Mouse (Mus musculus) adrenal gland, adult 8-10 months (tissue): ENCODE results near the gene Disp2. TPM values are rescaled to one million over a fixed set of nuclear protein-coding genes. Genes with fewer than 3 reads are reported as not detected.

Source experiments
- total RNA-seq, 4 experiments: library from RNA; stranded (reverse); gene quantifications; 2 replicates each; pipeline ENCODE4 v1.2.4; 2022

Gene Disp2
- total RNA-seq, 4 experiments from 2014 or later = 43.7 to 68.9 (median 51.7) TPM

Other genes with a start within 250 kb of the Disp2 start
- 10 to 100 TPM; 13.2 to 29.5 (median 19.2) TPM for gene Bmf, start 230.0 kb upstream of the Disp2 start, total RNA-seq
- gene Bub1b, start 181.5 kb upstream of the Disp2 start, total RNA-seq = 1 to 10 TPM; 3.7 to 8.2 (median 4.8) TPM
- gene Pak6, start 116.4 kb upstream of the Disp2 start, total RNA-seq = 10 to 100 TPM; 27.0 to 35.6 (median 28.7) TPM
- gene Ankrd63, start 75.8 kb upstream of the Disp2 start, total RNA-seq = under 1 TPM; 0.11 to 0.84 (median 0.36) TPM
- gene Plcb2, start 51.3 kb upstream of the Disp2 start, total RNA-seq = 1 to 10 TPM; 2.0 to 4.1 (median 3.0) TPM
- 10 to 100 TPM; 36.3 to 48.6 (median 39.9) TPM for gene Inafm2, start 34.0 kb upstream of the Disp2 start, total RNA-seq
- 10 to 100 TPM in 2 of 4 experiments, 1 to 10 TPM in 2; 5.3 to 18.8 (median 11.2) TPM for gene Ccdc9b, start 17.1 kb upstream of the Disp2 start, total RNA-seq
- gene Phgr1, start 7.0 kb upstream of the Disp2 start, total RNA-seq = not detected
- gene Knstrn, start 34.3 kb downstream of the Disp2 start, total RNA-seq = 1 to 10 TPM; 1.3 to 3.2 (median 2.5) TPM
- 100 to 1,000 TPM; 250 to 438 (median 309) TPM for gene Ivd, start 82.2 kb downstream of the Disp2 start, total RNA-seq
- gene Bahd1, start 120.7 kb downstream of the Disp2 start, total RNA-seq = 10 to 100 TPM; 51.1 to 62.8 (median 59.2) TPM
- 10 to 100 TPM; 13.5 to 19.7 (median 16.7) TPM for gene Chst14, start 146.8 kb downstream of the Disp2 start, total RNA-seq
- gene Ccdc32, start 249.7 kb downstream of the Disp2 start, total RNA-seq = 10 to 100 TPM; 22.5 to 26.5 (median 23.2) TPM